Comparison of ENCODE assay signal across 8 mouse cellular contexts in the genomic region with DNA sequence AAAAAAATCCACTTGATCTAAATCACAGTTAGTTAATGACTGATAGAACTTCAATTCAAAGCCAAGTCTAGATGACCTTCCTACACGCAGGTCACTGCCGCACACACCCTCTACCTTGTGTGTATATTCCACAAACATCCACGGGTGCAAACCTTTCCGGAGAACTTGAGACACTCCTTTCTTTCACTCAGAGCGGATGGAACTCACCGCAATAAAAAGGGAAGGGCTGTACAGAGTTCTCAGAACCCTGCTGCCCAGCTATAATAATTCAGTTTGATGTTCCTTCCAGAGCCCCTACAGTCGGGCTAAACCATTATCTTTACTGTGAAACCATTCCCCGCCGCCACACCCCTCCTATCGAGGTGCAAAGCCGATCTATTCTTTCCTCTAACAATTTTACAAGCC. TPM values are rescaled to one million over a fixed set of nuclear protein-coding genes. Genes with fewer than 3 reads are reported as not detected.
DNase-seq lines count a peak whose midpoint lies in the region; ATAC-seq and TF ChIP-seq lines count a peak whose summit lies in the region.

No protein-coding gene starts in this region.

- DNase-seq in layer of hippocampus, adult 2 months (ENCODE audit: low spot score in 2 of 2): peak in 1 of 2 experiments; percentile 29
- no peak for DNase-seq in layer of hippocampus, postnatal 14 days (ENCODE audit: low spot score in 2 of 2)
- DNase-seq in hindbrain, postnatal 0 days (ENCODE audit: low spot score): peak; percentile 45
- DNase-seq in lung, postnatal 36 days: peak; percentile 31
- DNase-seq in layer of hippocampus, postnatal 10 days (ENCODE audit: low spot score in 2 of 2): no peak
- DNase-seq in left cerebral cortex, adult 8-10 months (ENCODE audit: low spot score in 2 of 2): no peak
- DNase-seq in yolk sac, embryonic 10.5 days (ENCODE audit: low spot score): no peak

- TF ChIP-seq POLR2A in cortical plate, adult 2 months (IDR thresholded peaks at IDR 0.05; ENCODE audit: extremely low read depth, insufficient read depth, low read length): no peak

- TF ChIP-seq CTCF in layer of hippocampus, adult 2 months (conservative IDR thresholded peaks at IDR 0.05): no peak
- TF ChIP-seq CTCF in cortical plate, adult 2 months (IDR thresholded peaks at IDR 0.05; ENCODE audit: extremely low read depth, insufficient read depth, low read length): no peak
- TF ChIP-seq CTCF in hindbrain, postnatal 0 days (IDR thresholded peaks at IDR 0.05; ENCODE audit: low read depth): no peak

- H3K4me2 ChIP-seq in hindbrain, postnatal 0 days (ENCODE audit: low read depth, low read length): peak overlapping the region; percentile 77

- H3K27me3 ChIP-seq in hindbrain, postnatal 0 days (ENCODE audit: insufficient read depth, low read length): no peaks in the 10 kb centered on the region

- H3K9me3 ChIP-seq in hindbrain, postnatal 0 days (ENCODE audit: low read length): no peaks in the 10 kb centered on the region

- H3K4me1 ChIP-seq in cortical plate, adult 2 months (ENCODE audit: control insufficient read depth, insufficient read depth, low read length): peaks cover 2% of the 10 kb centered on the region; the same call in 1 of the 2 replicates
- 0 out of 2 replicates have a peak, but pooled peaks cover 9% of the 10 kb centered on the region for H3K4me1 ChIP-seq in hindbrain, postnatal 0 days (ENCODE audit: insufficient read depth, low read length)

- H3K4me3 ChIP-seq in layer of hippocampus, adult 2 months: peak overlapping the region; percentile 87
- peak overlapping the region; percentile 60 for H3K4me3 ChIP-seq in cortical plate, adult 2 months (ENCODE audit: insufficient read depth, low read length)
- H3K4me3 ChIP-seq in hindbrain, postnatal 0 days (ENCODE audit: low read length): peak overlapping the region; percentile 99

- H3K36me3 ChIP-seq in hindbrain, postnatal 0 days (ENCODE audit: insufficient read depth, low read length): no peaks in the 10 kb centered on the region

- 3% methylated on average over 11 of the region's 11 CpGs for WGBS in hindbrain, postnatal 0 days

- ATAC-seq in hindbrain, postnatal 0 days: no peak

- peak overlapping the region; percentile 87 for H3K9ac ChIP-seq in hindbrain, postnatal 0 days (replicated peaks; ENCODE audit: low read length)

- H3K27ac ChIP-seq in layer of hippocampus, adult 2 months: peak overlapping the region; percentile 84
- H3K27ac ChIP-seq in cortical plate, adult 2 months (ENCODE audit: insufficient read depth, low read length): no peak overlapping the region; the same call in 1 of the 2 replicates
- H3K27ac ChIP-seq in hindbrain, postnatal 0 days: peak overlapping the region; percentile 85

RNA-seq across cellular contexts. Expression of gene Gne, which starts 12.2 kb away (rescaled TPM):
- total RNA-seq in layer of hippocampus, adult 2 months (2021): 10 to 100 TPM; 47.4 to 53.1 TPM
- 10 to 100 TPM; 42.0 to 45.9 TPM for total RNA-seq in layer of hippocampus, postnatal 14 days (2021)
- polyA plus RNA-seq in cortical plate, adult 2 months (2012; rRNA removed): 16.3 and 16.8 TPM in 2 replicates
- 41.9 and 44.5 TPM in 2 replicates for total RNA-seq in hindbrain, postnatal 0 days (2014; rRNA removed)
- polyA plus RNA-seq in hindbrain, postnatal 0 days (2015; fragmentation: Nextera tagmentation; extraction: Ambion mirVana): 24.7 and 26.1 TPM in 2 replicates
- total RNA-seq in layer of hippocampus, postnatal 10 days (2021): 10 to 100 TPM; 42.9 to 43.5 TPM
- total RNA-seq in left cerebral cortex, adult 8-10 months (2022): 10 to 100 TPM; 44.3 to 58.2 (median 56.8) TPM

Comparison
In these comparisons a context has a peak if more than half of its experiments do, and no peak if none do; other contexts are left out.
1. DNase-seq: peak in hindbrain, postnatal 0 days (single experiment) and lung, postnatal 36 days (single experiment); none in layer of hippocampus, postnatal 14 days (0 of 2), layer of hippocampus, postnatal 10 days (0 of 2), left cerebral cortex, adult 8-10 months (0 of 2) and yolk sac, embryonic 10.5 days (single experiment).
2. Peak in every context shown above with its lines, with median percentiles within 50 percentile points of each other: H3K4me3 ChIP-seq.